Mouse (Mus musculus) embryo, embryonic 10 days (tissue): ENCODE measurements around the gene Guca2b.

ENCODE experiments used
- DNase-seq: peaks from one replicate; pipeline ENCODE4 v3.0.0-alpha.2; 2015; ENCODE audit warnings: low spot score

Gene Guca2b

GRCm38 (mm10) chr4:119658731-119659130, at the start of gene Guca2b:
Gene Guca2b, minus strand, starts transcription at chr4:119658954.
- no peak for DNase-seq

DNA sequence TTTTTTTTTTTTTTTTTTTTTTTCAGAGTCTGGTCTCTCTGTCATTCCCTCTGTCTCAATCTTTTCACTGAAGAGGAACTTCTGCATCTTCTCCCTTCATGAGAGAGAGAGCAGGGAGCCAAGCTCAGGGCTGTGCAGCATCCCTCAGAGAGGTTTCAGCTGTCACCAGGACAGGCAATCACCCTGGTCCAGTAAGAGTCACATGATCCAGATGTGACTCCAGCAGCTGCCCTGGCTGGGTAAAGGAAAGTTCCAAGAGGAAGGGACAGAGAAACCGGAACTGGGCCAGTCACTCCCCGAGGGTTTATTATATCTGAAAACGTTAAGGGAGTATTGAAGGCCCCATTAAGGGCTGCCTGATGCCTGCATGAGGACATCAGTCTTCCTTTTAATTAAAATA, 49.0 kb upstream of the Guca2b start:
- DNase-seq, result no peak

DNA sequence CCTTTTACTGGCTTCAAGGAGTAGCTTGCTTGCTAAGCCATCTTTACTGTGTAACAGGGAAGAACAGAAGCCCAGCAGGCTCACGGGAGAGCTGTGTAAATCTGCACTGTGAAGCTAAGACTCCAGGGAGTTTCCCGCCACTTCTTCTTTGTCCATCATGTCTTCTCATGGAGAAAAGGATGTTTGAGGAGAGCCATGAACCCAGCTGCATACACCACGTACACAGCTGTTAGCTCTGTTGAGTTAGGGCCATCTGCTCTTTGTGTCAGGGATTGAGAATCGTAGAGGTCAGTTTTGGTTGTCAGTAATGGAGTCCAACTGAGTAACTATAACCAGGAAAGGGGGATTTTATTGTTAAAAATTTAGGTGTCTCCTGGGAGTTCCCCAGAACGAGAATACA, 48.6 kb upstream of the Guca2b start:
- DNase-seq, result peak; percentile 19

DNA sequence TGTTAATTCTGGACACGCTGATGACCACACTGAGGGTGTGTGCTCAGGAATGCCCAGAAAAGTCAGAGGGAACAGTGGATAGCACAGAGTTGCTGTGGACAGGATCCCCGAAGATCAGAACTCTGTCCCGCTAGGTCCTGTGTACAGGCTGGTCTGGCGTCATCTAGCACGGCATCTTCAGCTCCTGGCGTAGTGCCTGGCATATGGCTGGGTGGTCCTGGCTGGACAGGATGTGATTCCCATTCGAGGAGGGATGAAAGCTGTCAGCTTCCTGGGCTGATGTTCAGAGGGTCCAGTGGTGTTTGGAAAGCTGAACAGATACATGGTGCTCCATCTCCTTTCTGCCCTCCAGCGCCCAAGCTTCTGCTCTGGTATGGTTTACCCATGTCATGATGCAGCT, 45.2 kb upstream of the Guca2b start:
- no peak for DNase-seq

- DNase-seq, result no peak
Observed at GRCm38 (mm10) chr4:119701269-119701954, 42.7 kb upstream of the Guca2b start.

DNA sequence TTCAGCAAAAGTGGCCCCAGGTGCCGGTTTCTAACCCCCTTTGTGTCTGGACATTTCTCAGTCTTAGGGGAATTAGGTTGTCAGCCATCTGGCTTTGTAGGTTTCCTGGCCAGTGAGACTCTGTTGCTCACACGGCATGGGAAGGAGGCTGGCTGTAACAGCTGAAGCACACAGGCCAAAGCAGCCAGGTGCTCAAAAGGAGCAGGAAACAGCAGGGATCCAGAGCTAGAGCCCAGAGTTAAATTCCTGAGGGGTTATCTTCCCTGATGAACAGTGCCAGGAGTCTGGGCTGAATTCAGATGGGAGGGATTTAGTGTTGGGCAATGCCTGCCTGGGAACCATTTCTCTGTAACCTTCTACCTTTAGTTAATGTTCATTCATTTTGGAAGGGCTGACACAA, 39.6 kb upstream of the Guca2b start:
- no peak for DNase-seq

- no peak for DNase-seq
Observed at GRCm38 (mm10) chr4:119685746-119686145, 27.0 kb upstream of the Guca2b start.

DNA sequence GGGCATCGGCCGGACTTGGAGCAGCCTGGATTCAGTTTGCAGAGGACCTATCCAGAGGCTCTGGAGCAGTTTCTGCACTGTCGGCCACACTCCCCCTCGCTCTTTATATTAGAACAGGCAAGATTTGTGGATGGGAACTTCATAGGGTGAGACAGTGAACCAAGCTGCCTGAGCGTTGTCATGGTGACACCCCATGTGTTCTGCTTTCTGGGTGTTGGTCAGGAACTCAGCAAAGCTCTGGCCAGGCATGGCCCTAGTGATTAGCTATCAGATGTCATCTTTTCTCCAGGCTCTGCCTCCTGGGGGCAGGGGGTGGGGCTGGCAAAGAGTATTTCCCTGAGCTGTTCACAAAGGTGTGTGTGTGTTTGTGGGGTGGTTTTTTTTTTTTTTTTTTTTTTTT, 23.8 kb upstream of the Guca2b start:
- peak; percentile 41 for DNase-seq

GRCm38 (mm10) chr4:119672685-119673084, 13.9 kb upstream of the Guca2b start:
- DNase-seq, result no peak

DNA sequence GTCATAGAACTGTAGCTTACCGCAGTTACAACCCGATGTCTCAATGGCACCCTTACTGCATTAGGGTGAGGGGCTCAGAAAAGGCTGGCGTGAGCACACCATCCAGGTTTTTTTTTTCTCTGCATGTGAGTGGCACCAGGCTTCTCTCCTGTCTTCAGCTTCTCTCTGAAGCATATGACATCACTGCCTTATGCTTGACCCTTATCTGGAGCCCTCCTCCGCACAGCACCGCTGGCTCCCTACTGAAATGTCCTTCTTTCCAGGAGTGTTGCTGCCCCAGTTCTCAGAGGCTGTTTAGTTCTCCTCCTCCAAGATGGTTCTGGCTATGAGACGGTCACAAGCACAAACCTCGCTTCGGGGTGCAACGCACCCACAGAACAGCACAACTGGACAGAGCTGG, 12.4 kb upstream of the Guca2b start:
- no peak for DNase-seq

DNA sequence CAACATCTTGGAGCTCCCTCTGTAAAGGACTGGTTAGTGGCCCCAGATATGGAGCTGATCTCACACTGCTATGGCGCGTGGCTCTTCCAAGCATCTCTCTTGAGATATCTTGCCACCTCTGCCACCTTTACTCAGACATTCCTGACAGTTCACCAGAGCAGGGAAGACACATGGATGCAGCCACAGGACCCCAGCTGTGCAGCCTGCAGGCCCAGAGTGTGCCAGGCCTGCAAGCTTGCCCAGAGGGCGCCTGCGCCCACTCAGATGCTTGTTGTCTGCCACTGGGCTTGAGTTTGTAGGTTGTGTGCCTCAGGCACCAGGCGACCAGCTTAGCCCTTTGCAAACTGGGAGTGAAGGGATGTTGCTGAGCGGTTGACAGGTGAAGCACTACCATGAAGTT, 12.0 kb upstream of the Guca2b start:
- DNase-seq, result no peak

DNA sequence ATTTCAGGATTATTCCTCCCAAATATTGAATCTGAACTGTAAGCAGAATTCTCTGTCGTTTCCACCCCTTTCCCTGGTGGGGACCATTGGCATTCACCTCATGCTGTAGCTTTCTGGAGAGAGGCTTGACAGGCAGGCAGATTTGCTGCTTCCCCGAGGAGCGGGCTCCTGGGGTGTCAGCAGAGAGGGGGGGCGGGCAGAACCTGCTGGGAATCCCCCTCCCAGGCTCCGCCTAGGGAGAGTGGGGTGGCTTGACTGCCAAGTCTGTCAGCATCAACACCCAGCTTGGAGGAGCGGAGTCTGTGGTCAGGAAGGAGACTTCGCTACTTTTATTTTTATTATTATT, 11.4 kb upstream of the Guca2b start:
- no peak for DNase-seq

GRCm38 (mm10) chr4:119669356-119670209, 10.8 kb upstream of the Guca2b start:
- DNase-seq, result no peak

DNA sequence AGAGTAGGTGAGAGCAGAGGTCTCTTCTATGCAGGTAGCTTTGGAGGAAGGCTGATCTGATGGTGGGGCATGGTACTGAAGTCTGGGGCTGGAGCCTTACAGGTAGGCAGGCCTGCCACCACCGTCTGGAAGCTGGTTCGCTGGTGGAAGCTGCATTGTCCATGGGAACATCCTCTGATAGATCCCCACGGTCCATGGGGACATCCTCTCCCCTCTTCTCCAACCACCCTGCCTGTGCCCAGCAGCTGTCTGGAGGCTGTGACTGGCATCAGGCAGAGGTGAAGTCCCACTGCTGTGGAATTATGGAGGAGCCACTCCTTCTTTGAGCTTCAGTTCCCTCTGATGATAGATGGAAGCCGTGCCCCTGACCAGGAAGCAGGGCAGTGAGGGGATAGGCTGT, 9.8 kb upstream of the Guca2b start:
- DNase-seq, result no peak

GRCm38 (mm10) chr4:119668185-119668584, 9.4 kb upstream of the Guca2b start:
- no peak for DNase-seq

- DNase-seq, result peak; percentile 74
Observed at GRCm38 (mm10) chr4:119667454-119667853, 8.7 kb upstream of the Guca2b start.

DNA sequence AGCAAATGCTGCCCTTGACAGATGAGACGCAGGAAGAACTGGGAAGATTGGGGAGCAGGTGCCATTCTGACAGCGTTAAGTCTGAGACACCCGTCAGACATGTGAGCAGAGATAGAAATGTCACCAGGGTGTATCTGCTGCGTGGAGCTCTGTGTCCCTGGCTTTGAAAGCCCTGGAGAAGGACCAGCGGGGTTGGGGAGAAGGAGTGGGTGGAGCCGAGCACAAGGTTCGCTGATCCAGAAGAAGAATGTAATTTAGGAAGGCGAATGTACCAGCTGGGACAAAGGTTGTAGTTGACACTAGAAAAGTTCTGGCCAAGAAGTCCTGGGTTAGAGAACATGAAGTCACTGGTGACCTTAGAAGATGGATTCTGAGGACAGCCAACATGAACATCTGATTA, 7.4 kb upstream of the Guca2b start:
- DNase-seq, result no peak

DNA sequence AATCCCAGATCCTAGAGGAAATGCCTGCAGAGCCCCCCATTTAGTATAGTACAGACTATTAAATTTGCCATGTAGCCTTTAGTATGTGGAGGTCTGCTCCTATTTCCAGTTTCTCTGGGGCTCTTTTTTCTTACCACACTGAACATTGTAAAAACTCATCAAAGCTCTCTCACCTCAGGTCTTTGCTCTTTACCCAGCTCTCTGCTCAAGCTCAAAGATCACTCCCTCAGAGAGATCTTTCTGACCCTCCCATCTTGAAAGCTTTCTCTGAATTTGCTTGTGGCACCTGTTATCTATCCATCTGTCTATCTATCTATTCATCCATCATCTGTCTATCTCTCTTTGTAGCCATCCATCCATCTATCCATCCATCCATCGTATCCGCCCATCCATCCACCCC, 6.4 kb upstream of the Guca2b start:
- no peak for DNase-seq

GRCm38 (mm10) chr4:119663409-119664095, 4.8 kb upstream of the Guca2b start:
- no peak for DNase-seq

DNA sequence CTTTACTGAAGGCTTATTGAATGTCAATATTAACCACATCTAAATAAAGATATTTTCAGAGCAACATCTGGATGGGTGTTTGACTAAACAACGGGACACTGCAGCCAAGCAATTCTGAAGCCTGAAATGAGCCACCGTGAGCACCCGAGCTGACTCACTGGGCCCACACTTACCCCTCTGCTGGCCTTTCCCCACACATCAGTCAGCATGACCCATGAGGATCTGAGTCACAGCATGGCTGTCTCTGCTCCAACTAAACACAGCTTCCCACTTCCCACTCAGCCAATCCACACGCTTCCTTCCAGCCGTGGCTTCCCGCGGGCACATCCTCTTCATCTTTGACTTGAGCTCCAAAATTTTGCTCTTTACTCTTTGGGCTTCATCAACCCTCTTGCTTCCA, 4.2 kb upstream of the Guca2b start:
- DNase-seq, result no peak

GRCm38 (mm10) chr4:119662151-119662550, 3.4 kb upstream of the Guca2b start:
- no peak for DNase-seq

DNA sequence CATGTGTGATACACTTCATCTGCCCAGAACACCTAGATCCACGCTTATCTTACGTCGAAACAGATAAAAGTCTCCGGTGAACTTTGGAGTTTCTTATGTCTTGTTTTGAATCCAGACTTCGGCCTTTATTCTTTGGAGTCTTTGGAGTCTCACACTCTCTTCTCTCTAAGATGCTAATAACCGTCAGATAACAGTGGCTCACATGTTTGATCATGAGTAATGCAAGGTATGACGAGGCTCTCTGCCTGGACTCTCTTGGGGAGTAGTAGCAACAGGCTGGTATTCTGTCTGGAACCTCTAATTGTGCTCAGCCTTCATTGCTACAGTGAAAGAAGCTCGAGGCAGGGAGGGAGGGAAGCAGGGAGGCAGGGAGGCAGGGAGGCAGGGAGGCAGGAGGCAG, 1.3 kb upstream of the Guca2b start:
- DNase-seq, result no peak

DNA sequence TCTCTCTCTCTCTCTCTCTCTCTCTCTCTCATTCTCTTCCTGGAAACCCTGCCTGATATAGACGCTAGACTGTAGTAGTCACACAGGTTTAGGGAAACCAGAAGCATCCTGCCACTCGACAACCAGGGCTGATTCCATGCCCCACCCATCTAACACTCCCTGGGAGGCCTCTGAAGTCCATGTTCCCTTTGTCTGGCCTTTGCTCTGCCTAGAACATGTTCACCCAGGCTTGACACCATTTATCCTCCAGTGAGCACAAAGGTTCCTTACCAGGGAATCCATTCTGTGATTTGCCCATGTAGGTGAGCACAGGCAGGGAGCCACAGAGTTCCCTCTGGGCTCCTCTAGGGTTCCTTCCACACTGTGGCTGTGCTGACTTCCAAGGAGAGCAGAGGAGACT, 508 bp downstream of the Guca2b start:
- no peak for DNase-seq
